Mouse (Mus musculus) c-Kit-positive CD71-positive TER-119-negative erythroid progenitor cells, embryonic 14.5 days (primary cell): ENCODE results near the gene 1300017J02Rik.
A peak's percentile ranks its signal among the peaks of the same experiment; 100 is the strongest.

Source experiments
- DNase-seq: peaks from one replicate; pipeline ENCODE4 v3.0.0-alpha.2; 2013; ENCODE audit warnings: low read depth

The 1300017J02Rik gene

GRCm38 (mm10) chr9:103271104-103271503, 33.8 kb downstream of the 1300017J02Rik start:
- DNase-seq: no peak

- DNase-seq: no peak
These were observed 39.1 kb downstream of the 1300017J02Rik start for GRCm38 (mm10) chr9:103265778-103266177.

- no peak for DNase-seq
These were observed 52.0 kb downstream of the 1300017J02Rik start for GRCm38 (mm10) chr9:103252906-103253305.

DNA sequence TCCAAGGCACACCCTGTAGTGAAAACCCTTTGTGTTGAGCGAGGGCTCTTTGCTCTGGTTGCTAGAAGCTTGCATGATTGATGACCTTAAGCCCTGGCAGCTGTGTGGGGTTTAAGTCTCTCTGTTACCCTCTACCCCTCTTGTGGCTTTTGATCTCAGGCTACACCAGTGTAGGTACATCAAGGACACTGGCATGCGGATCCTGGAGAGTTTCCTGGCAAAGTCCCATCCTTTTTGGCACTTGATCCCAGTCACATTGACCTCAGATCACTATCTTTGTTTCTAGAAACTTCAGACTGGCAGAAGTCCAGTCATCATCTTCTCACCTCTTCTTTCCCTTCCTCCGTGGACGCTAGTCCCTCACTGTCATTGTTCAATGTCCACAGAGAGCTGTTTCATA, 56.3 kb downstream of the 1300017J02Rik start:
- no peak for DNase-seq

- peak; percentile 40 for DNase-seq
These were observed 58.2 kb downstream of the 1300017J02Rik start for GRCm38 (mm10) chr9:103246526-103247168.

DNA sequence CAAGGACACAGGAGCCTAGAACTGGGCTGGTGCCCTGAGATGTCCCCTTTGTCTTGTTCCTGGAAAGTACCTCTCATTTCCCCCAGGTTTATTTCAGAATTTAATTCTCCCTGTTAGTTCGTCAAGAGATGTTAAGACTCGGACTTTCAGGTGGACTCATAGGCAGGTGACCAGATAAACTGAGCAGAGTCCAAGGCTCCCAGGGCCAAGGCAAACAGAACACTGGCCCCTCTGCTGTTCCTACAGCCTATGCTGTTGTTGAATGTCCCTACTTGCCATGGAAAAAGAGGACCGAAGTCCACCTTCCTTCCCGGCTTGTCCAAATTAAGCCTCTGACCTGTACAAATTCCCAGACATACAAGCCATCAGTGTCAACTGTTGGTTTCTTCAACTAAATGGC, 61.2 kb downstream of the 1300017J02Rik start:
- no peak for DNase-seq

- DNase-seq: no peak
These were observed 63.7 kb downstream of the 1300017J02Rik start for GRCm38 (mm10) chr9:103241206-103241605.

DNA sequence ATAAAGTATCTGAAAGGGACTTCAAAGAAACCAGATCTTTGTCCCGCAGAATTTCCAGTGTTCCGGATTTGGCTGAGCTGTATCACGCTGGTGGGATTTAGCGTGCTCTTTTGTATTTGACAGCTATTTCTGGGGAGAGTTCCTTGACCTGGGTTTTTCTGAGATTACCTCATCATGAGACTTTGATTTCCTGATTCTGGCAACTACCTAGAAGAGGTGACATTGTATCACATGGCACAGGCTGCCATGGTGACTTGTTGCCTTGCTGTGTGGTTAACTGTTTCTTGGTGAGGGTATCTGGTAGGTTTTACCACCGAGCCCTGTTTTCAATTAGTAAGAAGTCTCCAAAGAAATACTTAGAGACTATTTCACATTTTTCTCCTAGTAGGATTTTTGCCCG, 65.4 kb downstream of the 1300017J02Rik start:
- DNase-seq: no peak

DNA sequence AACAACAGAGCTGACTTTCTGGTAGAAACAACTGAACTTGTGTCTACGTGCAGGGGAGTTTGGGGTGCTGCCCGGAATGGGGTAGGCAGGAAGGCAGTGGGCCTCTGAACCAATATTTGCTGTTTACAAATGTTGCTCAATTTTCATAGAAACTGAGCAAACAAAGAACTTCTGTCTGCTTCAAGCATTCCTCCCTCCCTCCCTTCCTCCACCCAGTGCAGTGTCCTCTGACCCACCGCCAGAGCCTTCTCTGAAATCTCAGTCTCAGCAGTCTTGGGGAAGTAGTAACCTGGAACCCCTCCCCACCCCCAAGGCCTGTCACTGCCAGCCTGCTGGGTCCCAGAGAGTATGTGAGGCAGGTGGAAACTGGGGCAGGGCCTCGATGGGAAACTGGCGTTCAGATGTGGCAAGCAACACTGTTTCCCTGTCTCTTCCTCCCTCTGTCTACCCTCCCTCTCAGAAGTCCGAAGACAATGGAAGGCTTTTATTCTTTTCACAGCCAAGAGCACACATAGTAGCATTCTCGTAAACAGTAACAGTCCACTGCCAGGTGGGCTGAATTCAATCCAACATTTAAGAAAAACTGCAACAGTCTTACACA, 70.2 kb downstream of the 1300017J02Rik start:
- no peak for DNase-seq

GRCm38 (mm10) chr9:103234059-103234458, 70.8 kb downstream of the 1300017J02Rik start:
- DNase-seq: no peak

GRCm38 (mm10) chr9:103233006-103233395, 71.9 kb downstream of the 1300017J02Rik start:
- DNase-seq: no peak

GRCm38 (mm10) chr9:103232232-103233005, 72.5 kb downstream of the 1300017J02Rik start:
- no peak for DNase-seq

- DNase-seq: no peak
These were observed 74.5 kb downstream of the 1300017J02Rik start, which contains the start of the genes Gm20425 and Trf for GRCm38 (mm10) chr9:103230151-103230951. Gm20425 (minus strand) TSS chr9:103230307. Trf (minus strand) TSS chr9:103230444.

DNA sequence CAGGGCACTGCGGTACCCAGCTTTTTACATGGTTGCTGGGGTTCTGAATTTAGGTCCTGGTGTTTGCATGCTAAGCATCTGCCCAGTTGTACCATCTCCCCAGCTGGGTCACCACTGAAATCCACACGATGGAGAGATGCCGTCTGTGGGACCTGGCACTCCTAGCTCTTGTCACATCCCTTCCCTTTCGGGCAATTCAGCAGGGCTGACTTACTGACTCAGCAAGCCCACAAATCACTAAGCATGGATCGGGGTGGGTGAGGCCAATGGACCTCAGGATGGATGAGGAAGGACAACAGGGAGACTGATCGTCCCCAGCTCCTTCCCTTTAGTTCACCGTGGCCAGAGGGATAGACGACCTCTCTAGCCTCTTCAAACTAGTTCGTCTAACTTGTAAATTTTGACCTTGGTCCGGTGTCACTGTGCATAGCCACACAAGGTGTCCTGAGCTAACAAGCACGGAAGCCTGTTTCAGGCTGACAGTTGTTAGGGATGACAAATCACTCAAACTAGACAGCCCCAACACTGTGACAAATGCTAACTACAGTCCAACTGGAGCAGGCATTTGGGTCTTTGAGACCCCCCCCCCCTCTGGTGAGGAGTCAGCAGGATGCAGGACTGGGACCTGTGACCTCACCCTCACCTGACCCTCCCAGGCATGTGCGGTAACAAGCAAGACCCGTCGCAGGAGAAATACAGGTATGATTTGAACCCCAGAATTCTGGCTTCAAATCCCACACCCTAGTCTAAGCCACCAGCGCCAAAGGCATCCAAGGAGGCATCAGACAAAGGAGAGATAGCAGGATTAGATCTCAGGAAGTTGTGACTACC, 75.6 kb downstream of the 1300017J02Rik start:
- DNase-seq: no peak

GRCm38 (mm10) chr9:103228370-103229003, 76.4 kb downstream of the 1300017J02Rik start:
- DNase-seq: no peak

DNA sequence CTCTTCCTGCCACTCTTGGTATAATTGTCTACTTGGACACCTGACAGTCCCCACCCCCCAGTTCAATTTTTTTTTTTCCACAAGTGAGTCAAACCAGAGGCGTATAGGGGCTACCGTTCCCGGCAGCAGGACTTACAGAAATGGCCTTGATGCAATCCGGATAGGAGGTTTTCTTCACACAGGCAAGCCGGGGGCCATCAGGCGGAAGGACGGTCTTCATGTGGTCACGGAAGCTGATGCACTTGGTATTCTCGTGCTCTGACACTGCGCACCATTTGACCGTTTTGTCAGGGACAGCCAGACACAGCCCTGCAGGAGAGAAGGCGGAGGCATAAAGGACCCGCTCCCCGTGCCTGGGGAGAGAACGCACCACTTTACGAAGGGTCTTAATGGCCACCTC, 77.1 kb downstream of the 1300017J02Rik start:
- DNase-seq: no peak

- DNase-seq: no peak
These were observed 78.1 kb downstream of the 1300017J02Rik start for GRCm38 (mm10) chr9:103226806-103227205.

DNA sequence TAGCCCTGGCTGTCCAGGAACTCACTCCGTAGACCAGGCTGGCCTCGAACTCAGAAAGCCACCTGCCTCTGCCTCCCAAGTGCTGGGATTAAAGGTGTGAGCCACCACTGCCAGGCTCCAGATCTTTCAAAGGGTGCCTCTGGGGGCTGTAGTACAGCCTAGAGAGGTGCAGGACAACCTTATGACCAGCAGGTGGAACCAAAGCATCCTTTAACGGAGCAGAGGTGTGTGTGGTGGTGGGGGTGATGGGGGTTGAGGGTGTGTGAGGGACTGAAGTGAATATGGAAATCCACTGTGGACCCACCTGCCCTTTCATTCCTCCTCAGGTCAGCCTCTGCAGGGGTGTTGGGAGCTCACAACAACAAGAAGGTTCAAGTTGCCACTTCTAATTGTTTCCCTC, 79.4 kb downstream of the 1300017J02Rik start:
- DNase-seq: peak; percentile 24

DNA sequence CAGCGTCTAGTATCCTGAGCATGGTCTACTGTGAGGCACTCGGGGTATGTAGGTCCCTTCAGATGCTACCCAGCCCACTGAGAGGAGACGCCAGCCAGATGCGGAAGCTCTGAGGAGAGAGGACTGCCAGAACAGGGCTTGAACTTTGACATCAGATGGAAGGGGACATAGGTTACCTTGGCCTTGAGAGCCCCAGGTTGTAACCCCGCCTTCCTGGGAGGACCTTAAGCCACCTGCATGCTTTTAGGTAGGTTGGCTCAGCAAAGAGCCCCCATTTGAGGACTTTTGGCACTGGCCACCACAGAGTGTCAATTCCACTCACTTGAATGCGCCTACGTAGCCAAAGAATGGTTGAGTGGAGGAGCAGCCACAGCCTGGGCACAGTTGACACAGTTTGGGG, 80.2 kb downstream of the 1300017J02Rik start:
- no peak for DNase-seq

- no peak for DNase-seq
These were observed 90.6 kb downstream of the 1300017J02Rik start for GRCm38 (mm10) chr9:103214281-103214680.

- DNase-seq: no peak
These were observed 91.3 kb downstream of the 1300017J02Rik start for GRCm38 (mm10) chr9:103213631-103214030.
